Mouse (Mus musculus) testis, adult 2 months (tissue): ENCODE data around the gene H2-Q7. TPM values are rescaled to one million over a fixed set of nuclear protein-coding genes. Genes with fewer than 3 reads are reported as not detected.

ENCODE experiments used
- H3K27ac ChIP-seq: fragments of 200-500 bp; 2 replicates; pipeline ENCODE4 v1.5.1; 2012; ENCODE audit warnings: low read depth, low read length; ENCODE audit not compliant: control insufficient read depth, insufficient read depth
- H3K27me3 ChIP-seq: fragments of 200-500 bp; 2 replicates; pipeline ENCODE4 v1.6.1; 2012; ENCODE audit warnings: mild to moderate bottlenecking, low read length, moderate library complexity; ENCODE audit not compliant: control insufficient read depth, insufficient read depth
- H3K36me3 ChIP-seq: fragments of 200-500 bp; 2 replicates; pipeline ENCODE4 v1.6.1; 2012; ENCODE audit warnings: mild to moderate bottlenecking, low read length; ENCODE audit not compliant: control insufficient read depth, insufficient read depth
- H3K4me1 ChIP-seq: fragments of 200-500 bp; 2 replicates; pipeline ENCODE4 v1.6.1; 2012; ENCODE audit warnings: low read length; ENCODE audit not compliant: control insufficient read depth, insufficient read depth
- H3K4me3 ChIP-seq: fragments of 200-500 bp; 2 replicates; pipeline ENCODE4 v1.5.1; 2012; ENCODE audit warnings: low read depth, mild to moderate bottlenecking, low read length, moderate library complexity, mixed read lengths; ENCODE audit not compliant: control insufficient read depth
- CTCF ChIP-seq: fragments of 200-500 bp; IDR thresholded peaks from 2 replicates; pipeline ENCODE4 v1.5.1; 2012; ENCODE audit warnings: low read depth, mild to moderate bottlenecking, inconsistent platforms, low read length, moderate library complexity; ENCODE audit not compliant: control insufficient read depth, insufficient read depth, insufficient replicate concordance
- polyA plus RNA-seq: library from polyadenylated mRNA; depleted of rRNA; stranded (reverse); fragments of >200 nt; gene quantifications from 2 replicates; pipeline ENCODE4 v1.2.3, GENCODE M21; 2012; rRNA removed

The H2-Q7 gene
- polyA plus RNA-seq, 1 experiment = 4.9 TPM

- Histone ChIP-seq H3K4me1 (no peaks in the 10 kb centered on the region), H3K4me3 (no peak overlapping the region), H3K27ac (no peak overlapping the region), H3K27me3 (no peaks in the 10 kb centered on the region), H3K36me3 (no peaks in the 10 kb centered on the region)
- no peak for TF ChIP-seq CTCF
These were observed 51.4 kb downstream of the H2-Q7 start for GRCm38 (mm10) chr17:35490320-35490719.

Other genes with a start within 250 kb of the H2-Q7 start
- 0.86 and 0.87 TPM in 2 replicates for gene Ltb, start 244.7 kb upstream of the H2-Q7 start, polyA plus RNA-seq
- gene Tnf, start 237.1 kb upstream of the H2-Q7 start, polyA plus RNA-seq = 0.07 TPM in 1 of 2 replicates, not detected in the other
- gene Lta, start 233.8 kb upstream of the H2-Q7 start, polyA plus RNA-seq = 0.07 TPM in 1 of 2 replicates, not detected in the other
- gene Gm16181, start 218.3 kb upstream of the H2-Q7 start, polyA plus RNA-seq = not detected in 2 replicates
- gene Atp6v1g2, start 205.5 kb upstream of the H2-Q7 start, polyA plus RNA-seq = 10.4 and 11.7 TPM in 2 replicates
- gene Nfkbil1, start 203.4 kb upstream of the H2-Q7 start, polyA plus RNA-seq = 27.9 and 30.2 TPM in 2 replicates
- 125 and 129 TPM in 2 replicates for gene Ddx39b, start 197.4 kb upstream of the H2-Q7 start, polyA plus RNA-seq
- 29.6 and 31.4 TPM in 2 replicates for gene H2-D1, start 176.4 kb upstream of the H2-Q7 start, polyA plus RNA-seq
- gene H2-Q1, start 118.8 kb upstream of the H2-Q7 start, polyA plus RNA-seq = not detected in 2 replicates
- 0.53 and 0.90 TPM in 2 replicates for gene H2-Q2, start 96.9 kb upstream of the H2-Q7 start, polyA plus RNA-seq
- gene H2-Q4, start 59.5 kb upstream of the H2-Q7 start, polyA plus RNA-seq = 3.2 and 4.2 TPM in 2 replicates
- gene H2-Q6, start 14.3 kb upstream of the H2-Q7 start, polyA plus RNA-seq = 1.6 and 1.8 TPM in 2 replicates
- gene H2-Q10, start 30.9 kb downstream of the H2-Q7 start, polyA plus RNA-seq = 0.19 and 0.33 TPM in 2 replicates
- gene Pou5f1, start 66.9 kb downstream of the H2-Q7 start, polyA plus RNA-seq = 9.6 and 11.1 TPM in 2 replicates
- 2.5 and 2.6 TPM in 2 replicates for gene Tcf19, start 77.7 kb downstream of the H2-Q7 start, polyA plus RNA-seq
- gene Cchcr1, start 77.9 kb downstream of the H2-Q7 start, polyA plus RNA-seq = 294 and 295 TPM in 2 replicates
- gene Psors1c2, start 94.0 kb downstream of the H2-Q7 start, polyA plus RNA-seq = 2.5 and 3.6 TPM in 2 replicates
- gene Cdsn, start 113.0 kb downstream of the H2-Q7 start, polyA plus RNA-seq = 8.7 and 9.5 TPM in 2 replicates
- gene 2300002M23Rik, start 128.3 kb downstream of the H2-Q7 start, polyA plus RNA-seq = 1.8 TPM in 1 of 2 replicates, not detected in the other
- gene Sfta2, start 162.4 kb downstream of the H2-Q7 start, polyA plus RNA-seq = not detected in 2 replicates
- gene Gm9573, start 187.5 kb downstream of the H2-Q7 start, polyA plus RNA-seq = 0.36 TPM in 1 of 2 replicates, not detected in the other
- 0.10 and 0.11 TPM in 2 replicates for gene Mucl3, start 204.5 kb downstream of the H2-Q7 start, polyA plus RNA-seq
- 9.5 and 9.8 TPM in 2 replicates for gene Vars2, start 228.4 kb downstream of the H2-Q7 start, polyA plus RNA-seq
- gene Gtf2h4, start 234.6 kb downstream of the H2-Q7 start, polyA plus RNA-seq = 29.4 and 33.7 TPM in 2 replicates